Mouse (Mus musculus) midbrain, embryonic 16.5 days (tissue): ENCODE results near the gene Olfr1564. TPM values are rescaled to one million over a fixed set of nuclear protein-coding genes. Genes with fewer than 3 reads are reported as not detected.

Source experiments
- polyA plus RNA-seq: library from polyadenylated mRNA; unstranded; fragments of >200 nt; fragmentation: Nextera tagmentation; extraction: Ambion mirVana; gene quantifications from 2 replicates; pipeline ENCODE4 v1.2.1, GENCODE M21; 2015

Gene Olfr1564
- polyA plus RNA-seq, 1 experiment from 2014 or later: not detected

Other genes starting within 250 kb of the Olfr1564 start
- gene Zfp952, start 228.6 kb downstream of the Olfr1564 start, polyA plus RNA-seq: 21.7 and 22.3 TPM in 2 replicates
- 28.6 and 31.3 TPM in 2 replicates for gene Zfp763, start 188.3 kb downstream of the Olfr1564 start, polyA plus RNA-seq
- gene 4921501E09Rik, start 153.6 kb downstream of the Olfr1564 start, polyA plus RNA-seq: not detected in 2 replicates
- gene Zfp563, start 132.4 kb downstream of the Olfr1564 start, polyA plus RNA-seq: 22.9 and 25.0 TPM in 2 replicates
- gene Morc2b, start 82.0 kb downstream of the Olfr1564 start, polyA plus RNA-seq: 0.07 and 0.41 TPM in 2 replicates
- not detected in 2 replicates for gene Olfr55, start 53.2 kb downstream of the Olfr1564 start, polyA plus RNA-seq
- gene Olfr239, start 30.4 kb downstream of the Olfr1564 start, polyA plus RNA-seq: not detected in 2 replicates
- 27.6 and 29.5 TPM in 2 replicates for gene Zfp955a, start 33.5 kb upstream of the Olfr1564 start, polyA plus RNA-seq
- 0.03 TPM in 1 of 2 replicates, not detected in the other for gene Olfr63, start 43.0 kb upstream of the Olfr1564 start, polyA plus RNA-seq
- 19.5 and 21.7 TPM in 2 replicates for gene Zfp955b, start 67.9 kb upstream of the Olfr1564 start, polyA plus RNA-seq
- 12.9 and 17.0 TPM in 2 replicates for gene Zfp81, start 137.2 kb upstream of the Olfr1564 start, polyA plus RNA-seq
- 10.5 and 13.7 TPM in 2 replicates for gene Zfp101, start 173.0 kb upstream of the Olfr1564 start, polyA plus RNA-seq
- not detected in 2 replicates for gene Actl9, start 211.2 kb upstream of the Olfr1564 start, polyA plus RNA-seq